Mouse (Mus musculus) brain, embryonic 14.5 days (tissue): ENCODE measurements around the gene Polr1c.

Source experiments
- CTCF ChIP-seq: fragments of 200-500 bp; IDR thresholded peaks from 2 replicates; pipeline ENCODE4 v1.5.1; 2012; ENCODE audit warnings: inconsistent platforms, mild to moderate bottlenecking, moderate library complexity, borderline replicate concordance; ENCODE audit not compliant: insufficient read depth, insufficient read length; ENCODE audit errors: extremely low read depth
- POLR2A ChIP-seq: fragments of 200-500 bp; IDR thresholded peaks from 2 replicates; pipeline ENCODE4 v1.6.1; 2012; ENCODE audit warnings: mild to moderate bottlenecking, inconsistent platforms, borderline replicate concordance; ENCODE audit not compliant: poor library complexity, insufficient read depth, insufficient read length, severe bottlenecking; ENCODE audit errors: extremely low read depth

DNA sequence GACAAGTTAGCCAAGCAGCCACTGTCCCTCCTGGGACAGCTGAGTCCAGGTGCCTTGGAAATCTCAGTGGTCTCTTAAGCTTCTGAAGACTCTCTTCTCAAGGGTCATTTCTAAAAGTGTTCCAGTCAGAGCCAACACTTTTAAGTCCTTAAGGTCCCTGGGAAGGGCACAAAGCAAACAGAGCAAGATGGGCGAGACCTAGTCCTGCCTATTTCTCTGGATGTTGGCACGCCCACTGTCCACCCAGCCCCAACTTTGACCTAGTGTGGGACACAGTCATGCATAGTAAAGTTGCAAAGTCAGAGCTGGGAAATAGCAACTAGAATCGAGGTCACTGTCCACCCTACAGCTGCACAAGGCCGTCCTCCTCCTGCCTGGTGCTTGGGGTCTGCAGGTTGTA, 4.9 kb downstream of the Polr1c start:
- TF ChIP-seq CTCF (no peak), POLR2A (no peak)
